Mouse (Mus musculus): ENCODE results near the gene Arid1a.

Gene Arid1a

GRCm38 (mm10) chr4:133730122-133730521 is 26.4 kb downstream of the Arid1a start:
- DNase-seq (ENCODE audit: low spot score in 2 of 2) = no peak

GRCm38 (mm10) chr4:133729541-133730093 is 27.0 kb downstream of the Arid1a start:
- DNase-seq (ENCODE audit: low spot score in 2 of 2) = peak; percentile 81 to 87

- no peak for DNase-seq (ENCODE audit: low spot score in 2 of 2)
Observed at GRCm38 (mm10) chr4:133729007-133729406, 27.6 kb downstream of the Arid1a start.

- no peak for DNase-seq (ENCODE audit: low spot score in 2 of 2)
Observed at GRCm38 (mm10) chr4:133728256-133728655, 28.3 kb downstream of the Arid1a start.

- no peak for DNase-seq (ENCODE audit: low spot score in 2 of 2)
Observed at GRCm38 (mm10) chr4:133725706-133726105, 30.9 kb downstream of the Arid1a start.

- no peak for DNase-seq (ENCODE audit: low spot score in 2 of 2)
Observed at GRCm38 (mm10) chr4:133719791-133720190, 36.8 kb downstream of the Arid1a start.

GRCm38 (mm10) chr4:133712755-133713154 is 43.8 kb downstream of the Arid1a start:
- no peak for DNase-seq (ENCODE audit: low spot score in 2 of 2)

GRCm38 (mm10) chr4:133711307-133712076 is 45.1 kb downstream of the Arid1a start:
- no peak for DNase-seq (ENCODE audit: low spot score in 2 of 2)

GRCm38 (mm10) chr4:133709395-133709794 is 47.2 kb downstream of the Arid1a start:
- no peak for DNase-seq (ENCODE audit: low spot score in 2 of 2)

- no peak for DNase-seq (ENCODE audit: low spot score in 2 of 2)
Observed at GRCm38 (mm10) chr4:133707464-133707863, 49.1 kb downstream of the Arid1a start.

- DNase-seq (ENCODE audit: low spot score in 2 of 2) = peak; percentile 46 to 50
Observed at GRCm38 (mm10) chr4:133706956-133707355, 49.6 kb downstream of the Arid1a start.

GRCm38 (mm10) chr4:133705062-133705461 is 51.5 kb downstream of the Arid1a start:
- no peak for DNase-seq (ENCODE audit: low spot score in 2 of 2)

GRCm38 (mm10) chr4:133700905-133701368 is 55.6 kb downstream of the Arid1a start:
- peak; percentile 51 to 59 for DNase-seq (ENCODE audit: low spot score in 2 of 2)

GRCm38 (mm10) chr4:133695363-133695762 is 61.2 kb downstream of the Arid1a start:
- no peak for DNase-seq (ENCODE audit: low spot score in 2 of 2)

GRCm38 (mm10) chr4:133690252-133690651 is 66.3 kb downstream of the Arid1a start:
- no peak for DNase-seq (ENCODE audit: low spot score in 2 of 2)

GRCm38 (mm10) chr4:133688417-133689067 is 68.0 kb downstream of the Arid1a start:
- DNase-seq (ENCODE audit: low spot score in 2 of 2) = no peak

GRCm38 (mm10) chr4:133687126-133687525 is 69.4 kb downstream of the Arid1a start:
- no peak for DNase-seq (ENCODE audit: low spot score in 2 of 2)

- no peak for DNase-seq (ENCODE audit: low spot score in 2 of 2)
Observed at GRCm38 (mm10) chr4:133686512-133686911, 70.1 kb downstream of the Arid1a start.

GRCm38 (mm10) chr4:133680206-133680786 is 76.3 kb downstream of the Arid1a start:
- DNase-seq (ENCODE audit: low spot score in 2 of 2) = no peak

- no peak for DNase-seq (ENCODE audit: low spot score in 2 of 2)
Observed at GRCm38 (mm10) chr4:133679629-133680028, 76.9 kb downstream of the Arid1a start.

- no peak for DNase-seq (ENCODE audit: low spot score in 2 of 2)
Observed at GRCm38 (mm10) chr4:133677266-133677665, 79.3 kb downstream of the Arid1a start.

- no peak for DNase-seq (ENCODE audit: low spot score in 2 of 2)
Observed at GRCm38 (mm10) chr4:133676189-133676588, 80.4 kb downstream of the Arid1a start.

Measured in frontal cortex, postnatal 36 days (tissue).